Mouse (Mus musculus): Measurements from ENCODE around the gene Sema6b.

DNA sequence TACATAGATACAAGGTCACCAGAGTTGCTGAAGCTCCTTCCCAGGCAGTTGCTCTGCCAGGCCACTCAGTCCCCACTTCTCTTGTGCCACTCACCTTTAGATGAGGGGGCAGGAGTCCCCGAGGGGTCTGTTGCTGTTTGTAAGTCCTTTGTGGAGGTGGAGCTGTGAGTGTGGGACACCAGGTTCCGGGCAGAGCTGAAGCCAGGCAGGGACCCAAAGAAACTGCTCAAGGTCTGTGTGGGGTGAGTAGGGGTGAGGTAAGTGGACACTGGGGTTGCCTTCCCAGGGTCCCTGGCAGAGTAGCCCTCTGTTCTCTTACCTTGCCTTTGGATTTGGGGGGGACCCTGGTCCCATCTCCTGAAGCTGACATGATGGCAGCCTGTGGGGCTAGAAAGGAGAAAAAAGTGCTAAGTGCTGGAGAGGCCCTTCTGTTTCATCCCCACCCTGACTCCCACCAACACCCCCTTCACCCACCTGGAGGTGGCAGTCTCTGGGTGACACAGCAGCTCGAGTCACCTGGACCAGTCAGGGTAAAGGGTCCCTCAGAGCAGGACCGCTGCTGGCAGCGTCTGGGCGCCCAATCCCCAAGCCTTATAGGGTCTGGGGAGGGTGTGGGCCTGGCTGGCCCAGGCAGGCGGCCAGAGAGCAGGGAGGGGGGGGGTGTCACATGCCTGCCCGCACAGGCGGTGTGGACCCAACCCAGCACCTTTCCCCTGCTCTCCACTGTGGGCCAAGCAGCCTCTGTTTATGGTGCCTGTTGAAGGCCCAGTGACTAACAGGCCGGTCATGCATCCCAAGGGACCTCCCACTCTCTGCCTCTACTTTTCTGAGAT is 30.7 kb downstream of the Sema6b start, which contains the start of gene Plin4:
- TF ChIP-seq POLR2A (IDR thresholded peaks at IDR 0.05; ENCODE audit: borderline replicate concordance, extremely low read depth, insufficient read depth, insufficient read length, poor library complexity, severe bottlenecking) (no peak), CTCF (IDR thresholded peaks at IDR 0.05; ENCODE audit: borderline replicate concordance, extremely low read depth, insufficient read depth, insufficient read length) (no peak)
